Mouse (Mus musculus): ENCODE data around the gene Pcbp4. TPM values are rescaled to one million over a fixed set of nuclear protein-coding genes. Genes with fewer than 3 reads are reported as not detected.
A peak's percentile ranks its signal among the peaks of the same experiment; 100 is the strongest.
"Not testable (repeated sequence)": the region's sequence is repeated elsewhere in the genome, so short reads cannot be mapped to it uniquely, and the experiment has no call there.

Gene Pcbp4
- polyA plus RNA-seq, 1 experiment from 2014 or later: 243 TPM

DNA sequence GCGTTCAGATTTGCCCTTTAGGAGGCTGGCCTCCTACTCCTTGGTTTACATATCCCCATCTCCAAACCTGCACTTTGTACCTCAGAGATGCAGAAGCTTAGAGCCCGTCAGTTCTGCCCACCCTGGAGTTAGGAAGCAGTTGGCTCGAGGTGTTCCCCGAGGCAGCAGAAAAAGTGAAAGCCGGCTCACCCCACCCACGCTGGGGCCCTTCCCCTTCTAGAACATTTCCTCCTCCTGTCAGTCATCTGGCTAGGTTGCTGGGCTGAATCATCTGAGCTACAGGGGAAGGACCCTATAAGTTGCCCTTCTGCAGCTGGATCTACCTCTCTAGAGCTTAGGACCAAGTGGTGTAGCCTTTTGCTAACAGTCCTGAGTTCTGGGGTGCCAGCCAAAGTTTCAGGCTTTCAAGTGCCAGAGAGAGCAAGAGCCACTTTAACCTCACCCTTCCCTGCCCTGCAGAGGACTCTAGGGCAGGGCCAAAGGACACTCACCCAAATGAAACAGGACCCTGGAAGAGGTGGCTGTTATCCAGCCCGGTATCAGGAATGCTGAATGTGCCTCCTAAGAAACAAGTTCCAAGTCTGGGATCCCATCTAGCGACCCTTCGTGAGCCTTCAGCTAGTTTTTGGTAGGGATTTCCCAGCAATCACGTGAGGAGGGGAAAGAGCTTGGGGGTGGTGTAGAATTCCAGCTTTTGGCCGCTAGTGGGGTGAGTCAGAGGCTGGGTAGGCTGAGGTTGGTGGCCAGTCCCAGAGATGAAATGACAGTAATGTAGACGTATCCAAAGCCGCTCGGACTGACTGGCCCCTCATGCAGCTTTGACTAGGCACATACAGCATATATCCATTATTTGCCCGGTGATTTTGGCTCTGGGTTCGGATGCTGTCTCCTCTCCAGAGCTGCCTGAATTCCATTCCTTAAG is 23.2 kb downstream of the Pcbp4 start:
- Histone ChIP-seq H3K36me3 (ENCODE audit: poor library complexity, severe bottlenecking) (peaks cover 21% of the 10 kb centered on the region), H3K4me3 (0 out of 2 replicates have a peak overlapping the region, but pooled peaks have one; percentile 70), H3K4me1 (peaks cover 36% of the 10 kb centered on the region), H3K9ac (peak overlapping the region; percentile 31; the same call in 1 of the 2 replicates), H3K4me2 (peak overlapping the region; percentile 92), H3K27ac (no peak overlapping the region), H3K9me3 (replicated peaks) (no peaks in the 10 kb centered on the region), H3K27me3 (no peaks in the 10 kb centered on the region)
- WGBS: 33% methylated on average over 16 of the region's 16 CpGs
- no peak; the same call in 1 of the 2 replicates for ATAC-seq

DNA sequence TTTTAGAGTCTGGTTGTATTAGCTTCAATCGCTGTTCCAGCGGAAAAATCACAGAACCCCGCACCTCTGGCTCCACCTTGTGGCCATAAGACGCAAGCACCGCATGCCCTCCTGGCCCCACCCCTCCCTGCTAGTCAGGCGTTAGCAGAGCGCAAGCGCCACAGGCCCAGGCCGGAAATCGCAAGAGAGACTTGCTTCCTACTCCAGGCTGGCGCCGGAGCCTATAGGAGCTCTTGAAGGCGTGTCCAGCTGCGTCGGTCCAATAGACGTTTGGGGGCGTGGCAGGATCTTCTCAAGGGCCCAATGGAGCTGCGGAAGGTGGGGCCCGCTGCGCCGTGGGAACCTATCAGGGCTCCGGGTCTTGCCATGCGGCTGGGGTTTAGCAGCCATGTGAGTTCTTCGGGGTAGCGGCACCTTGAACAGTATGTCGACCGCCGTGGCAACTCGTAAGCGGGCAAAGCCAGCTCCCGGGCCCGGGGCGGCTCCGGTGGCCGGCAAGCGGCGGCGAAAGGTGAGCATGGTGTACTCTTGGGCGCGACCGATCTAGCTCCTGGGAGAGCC is 23.9 kb downstream of the Pcbp4 start, which contains the start of gene Parp3:
TSS of gene Parp3 (minus strand) at position 26 of the 561 bp plus-strand sequence.
- Histone ChIP-seq H3K4me3 (peak within 1 kb of the TSS; percentile 70), H3K27me3 (no peaks in the 10 kb centered on the region), H3K9me3 (replicated peaks) (no peaks in the 10 kb centered on the region), H3K36me3 (ENCODE audit: poor library complexity, severe bottlenecking) (peaks cover 28% of the 10 kb centered on the region), H3K9ac (peak within 1 kb of the TSS; percentile 68), H3K4me1 (peaks cover 34% of the 10 kb centered on the region), H3K27ac (no peak within 1 kb of the TSS), H3K4me2 (peak within 1 kb of the TSS; percentile 92)
- WGBS: under 1% methylated on average over 40 of the region's 41 CpGs
- ATAC-seq: peak; percentile 98

DNA sequence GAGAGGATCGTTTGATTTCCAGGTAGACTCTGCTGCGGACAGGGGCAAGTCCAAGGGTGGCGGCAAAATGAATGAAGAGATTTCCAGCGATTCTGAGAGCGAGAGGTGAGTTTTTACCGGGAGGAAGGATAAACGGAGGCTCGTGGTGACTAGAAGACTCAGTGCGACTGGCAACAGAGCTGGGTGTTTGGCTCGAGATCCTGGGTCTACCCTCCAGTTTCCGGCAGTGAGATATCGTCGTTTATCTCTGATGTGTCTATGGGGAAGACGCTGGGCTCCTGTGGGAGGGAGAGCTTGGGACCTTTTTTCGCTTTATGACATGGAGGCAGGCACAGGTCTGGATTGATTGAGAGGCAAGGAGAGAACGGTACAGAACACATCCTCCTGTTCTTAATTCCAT is 24.6 kb downstream of the Pcbp4 start:
- Histone ChIP-seq H3K9me3 (replicated peaks) (no peaks in the 10 kb centered on the region), H3K4me3 (peak overlapping the region; percentile 70), H3K9ac (peak overlapping the region; percentile 68), H3K4me1 (peaks cover 34% of the 10 kb centered on the region), H3K36me3 (ENCODE audit: poor library complexity, severe bottlenecking) (peaks cover 32% of the 10 kb centered on the region), H3K27ac (no peak overlapping the region), H3K4me2 (peak overlapping the region; percentile 92), H3K27me3 (no peaks in the 10 kb centered on the region)
- ATAC-seq: no peak
- 6% methylated on average over 16 of the region's 16 CpGs for WGBS

DNA sequence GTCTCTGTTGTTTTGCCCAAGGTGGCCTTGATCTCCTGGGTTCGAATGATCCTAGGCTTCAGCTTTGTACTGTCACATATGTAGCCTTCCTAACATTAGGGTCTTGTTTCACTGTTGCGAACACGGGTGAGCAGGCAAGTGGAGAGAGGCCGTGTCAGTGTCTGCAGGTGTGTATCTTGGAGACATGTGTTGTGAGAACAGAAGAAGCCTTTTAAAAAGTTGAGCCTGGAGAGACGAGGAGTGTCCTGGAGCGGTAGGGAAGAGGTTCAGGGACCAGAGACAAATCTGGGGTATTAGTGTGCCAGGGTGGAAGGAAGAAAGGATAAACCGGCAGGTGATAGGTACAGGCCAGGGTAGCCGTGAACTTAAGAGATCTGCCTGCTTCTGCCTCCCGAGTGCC is 25.0 kb downstream of the Pcbp4 start:
- Histone ChIP-seq H3K9ac (peak overlapping the region; percentile 68), H3K4me2 (peak overlapping the region; percentile 92), H3K4me3 (peak overlapping the region; percentile 70), H3K27me3 (no peaks in the 10 kb centered on the region), H3K4me1 (peaks cover 34% of the 10 kb centered on the region), H3K36me3 (ENCODE audit: poor library complexity, severe bottlenecking) (peaks cover 37% of the 10 kb centered on the region), H3K9me3 (replicated peaks) (no peaks in the 10 kb centered on the region), H3K27ac (no peak overlapping the region)
- ATAC-seq: no peak
- WGBS: 87% methylated on average over 9 of the region's 9 CpGs

DNA sequence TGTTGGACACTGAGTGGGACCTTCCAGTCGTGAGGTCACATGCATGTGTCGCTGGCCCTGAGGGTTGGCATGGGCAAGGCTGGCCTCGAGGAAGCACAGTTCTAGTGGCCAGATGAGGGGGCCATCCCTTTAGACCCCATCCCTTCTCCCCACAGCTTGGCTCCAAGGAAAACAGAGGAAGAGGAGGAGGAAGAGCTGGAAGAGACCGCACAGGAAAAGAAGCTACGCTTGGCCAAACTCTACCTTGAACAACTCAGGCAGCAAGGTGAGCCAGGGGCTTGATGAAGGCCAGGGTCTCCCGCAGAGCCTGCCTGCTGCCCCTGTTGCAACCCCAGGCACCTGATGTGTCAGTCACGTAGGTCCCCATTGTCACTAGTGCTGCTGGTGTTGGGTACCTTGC is 27.4 kb downstream of the Pcbp4 start:
- WGBS: 98% methylated on average over 7 of the region's 7 CpGs
- no peak overlapping the region for H3K4me3 ChIP-seq
- H3K27ac ChIP-seq: no peak overlapping the region
- peaks cover 20% of the 10 kb centered on the region for H3K4me1 ChIP-seq
- H3K36me3 ChIP-seq (ENCODE audit: poor library complexity, severe bottlenecking): peaks cover 61% of the 10 kb centered on the region
- H3K9me3 ChIP-seq (replicated peaks): no peaks in the 10 kb centered on the region
- no peak overlapping the region for H3K4me2 ChIP-seq
- H3K27me3 ChIP-seq: no peaks in the 10 kb centered on the region
- H3K9ac ChIP-seq: no peak overlapping the region
- ATAC-seq: no peak

DNA sequence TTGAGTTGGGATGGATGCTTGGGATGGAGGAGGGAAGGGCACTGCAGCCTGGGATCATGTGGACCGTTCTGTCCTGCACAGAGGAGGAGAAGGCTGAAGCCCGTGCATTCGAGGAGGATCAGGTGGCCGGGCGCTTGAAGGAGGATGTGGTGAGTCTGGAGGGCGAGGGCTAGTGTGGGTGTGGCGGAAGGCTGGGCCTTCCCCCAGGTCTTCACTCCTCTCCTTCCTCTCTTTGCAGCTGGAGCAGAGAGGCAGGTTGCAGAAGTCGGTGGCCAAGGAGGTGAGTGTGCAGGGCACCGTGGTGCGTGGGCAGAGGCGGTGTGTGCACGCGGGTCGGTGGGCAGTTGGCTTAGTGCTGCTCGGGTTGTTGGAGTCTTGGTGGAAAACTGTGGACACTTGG is 28.0 kb downstream of the Pcbp4 start:
- H3K9me3 ChIP-seq (replicated peaks): no peaks in the 10 kb centered on the region
- no peak for ATAC-seq
- H3K27me3 ChIP-seq: no peaks in the 10 kb centered on the region
- H3K4me3 ChIP-seq: no peak overlapping the region
- no peak overlapping the region for H3K27ac ChIP-seq
- 95% methylated on average over 15 of the region's 15 CpGs for whole genome bisulfite sequencing
- no peak overlapping the region for H3K4me2 ChIP-seq
- peaks cover 67% of the 10 kb centered on the region for H3K36me3 ChIP-seq (ENCODE audit: poor library complexity, severe bottlenecking)
- peaks cover 18% of the 10 kb centered on the region for H3K4me1 ChIP-seq
- no peak overlapping the region; the same call in 1 of the 2 replicates for H3K9ac ChIP-seq

DNA sequence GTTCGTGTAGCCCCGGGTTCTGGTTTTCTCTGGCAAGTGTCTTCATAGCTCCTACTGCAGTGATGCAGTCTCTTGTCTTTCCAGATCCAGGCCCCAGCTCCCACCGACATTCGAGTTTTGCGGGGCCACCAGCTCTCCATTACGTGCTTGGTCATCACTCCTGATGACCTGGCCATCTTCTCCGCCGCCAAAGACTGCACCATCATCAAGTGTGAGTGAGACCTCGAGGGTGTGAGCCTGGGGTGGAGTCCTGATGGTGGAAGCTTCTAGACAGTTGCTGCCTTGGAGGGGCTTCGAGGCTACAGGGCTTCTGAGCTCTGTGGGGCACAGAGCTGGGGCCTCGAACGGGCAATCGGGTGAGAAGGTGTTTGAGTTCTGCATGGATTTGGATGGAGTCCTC is 28.6 kb downstream of the Pcbp4 start:
- no peaks in the 10 kb centered on the region for H3K27me3 ChIP-seq
- no peak for ATAC-seq
- no peak overlapping the region for H3K9ac ChIP-seq
- 92% methylated on average over 13 of the region's 13 CpGs for WGBS
- no peak overlapping the region for H3K4me2 ChIP-seq
- peaks cover 71% of the 10 kb centered on the region for H3K36me3 ChIP-seq (ENCODE audit: poor library complexity, severe bottlenecking)
- H3K4me3 ChIP-seq: no peak overlapping the region
- peaks cover 14% of the 10 kb centered on the region for H3K4me1 ChIP-seq
- no peaks in the 10 kb centered on the region for H3K9me3 ChIP-seq (replicated peaks)
- no peak overlapping the region for H3K27ac ChIP-seq

DNA sequence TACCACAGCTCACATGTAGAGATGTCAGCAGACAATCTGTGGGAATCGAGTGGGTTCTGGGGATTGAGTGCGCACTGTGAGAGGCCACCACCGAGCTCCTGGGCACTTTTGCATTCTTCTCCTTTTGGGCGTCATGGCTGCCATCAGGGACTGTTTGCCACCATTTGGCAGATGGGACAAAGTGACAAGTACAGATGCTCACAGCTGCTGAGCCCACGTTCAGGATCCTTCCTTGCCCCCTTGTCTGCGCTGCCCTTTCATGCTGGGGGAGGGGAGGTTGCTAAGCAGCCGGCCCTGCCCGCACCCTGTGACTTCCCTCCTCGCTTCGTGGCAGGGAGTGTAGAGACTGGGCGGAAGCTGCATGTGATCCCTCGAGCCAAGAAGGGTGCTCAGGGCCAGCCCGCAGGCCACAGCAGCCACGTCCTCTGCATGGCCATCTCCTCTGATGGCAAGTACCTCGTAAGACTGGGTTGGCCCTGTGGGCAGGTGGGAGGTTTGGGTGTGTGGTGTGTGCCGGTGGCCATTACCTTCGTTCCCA is 29.6 kb downstream of the Pcbp4 start:
- Histone ChIP-seq H3K27ac (no peak overlapping the region), H3K27me3 (no peaks in the 10 kb centered on the region), H3K4me1 (peaks cover 11% of the 10 kb centered on the region), H3K4me2 (no peak overlapping the region), H3K4me3 (no peak overlapping the region), H3K9me3 (replicated peaks) (no peaks in the 10 kb centered on the region), H3K9ac (no peak overlapping the region), H3K36me3 (ENCODE audit: poor library complexity, severe bottlenecking) (peaks cover 71% of the 10 kb centered on the region)
- no peak for ATAC-seq
- 93% methylated on average over 15 of the region's 17 CpGs for WGBS

DNA sequence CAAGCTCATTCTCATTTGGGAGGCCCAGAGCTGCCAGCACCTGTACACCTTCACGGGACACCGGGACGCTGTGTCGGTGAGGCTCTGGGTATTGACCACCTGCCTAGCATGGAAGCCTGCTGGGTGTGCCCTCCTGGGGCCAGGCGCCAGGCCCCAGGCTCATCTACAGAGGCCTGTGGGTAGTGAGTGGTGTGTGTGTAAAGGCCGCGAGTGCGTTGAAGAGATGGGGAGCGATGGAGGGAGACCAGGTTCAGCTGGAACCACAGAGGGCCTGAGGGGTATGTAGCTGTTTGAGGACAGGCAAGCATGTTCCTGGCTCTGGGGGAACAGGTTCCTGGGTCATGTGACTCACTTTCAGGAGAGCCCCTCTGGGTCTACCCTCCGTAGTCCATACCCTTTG is 30.0 kb downstream of the Pcbp4 start:
- H3K27ac ChIP-seq: no peak overlapping the region
- H3K36me3 ChIP-seq (ENCODE audit: poor library complexity, severe bottlenecking): peaks cover 71% of the 10 kb centered on the region
- H3K4me2 ChIP-seq: no peak overlapping the region
- peaks cover 6% of the 10 kb centered on the region for H3K4me1 ChIP-seq
- ATAC-seq: no peak
- no peaks in the 10 kb centered on the region for H3K9me3 ChIP-seq (replicated peaks)
- no peaks in the 10 kb centered on the region for H3K27me3 ChIP-seq
- no peak overlapping the region for H3K4me3 ChIP-seq
- 97% methylated on average over 10 of the region's 10 CpGs for WGBS
- no peak overlapping the region for H3K9ac ChIP-seq

DNA sequence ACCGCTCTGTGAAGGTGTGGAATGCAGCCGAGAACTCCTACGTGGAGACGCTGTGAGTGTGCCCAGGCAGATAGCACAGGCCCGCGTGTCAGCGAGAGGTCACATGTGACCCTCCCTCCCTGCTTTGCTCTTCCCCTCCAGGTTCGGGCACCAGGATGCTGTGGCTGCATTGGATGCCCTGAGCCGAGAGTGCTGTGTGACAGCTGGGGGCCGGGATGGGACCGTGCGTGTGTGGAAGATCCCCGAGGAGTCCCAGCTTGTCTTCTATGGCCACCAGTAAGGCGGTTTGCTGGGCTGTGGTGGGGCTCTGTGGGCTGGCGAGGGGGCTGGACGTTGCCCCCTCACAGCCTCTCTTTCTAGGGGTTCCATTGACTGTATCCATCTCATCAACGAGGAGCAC is 30.5 kb downstream of the Pcbp4 start:
- peaks cover 71% of the 10 kb centered on the region for H3K36me3 ChIP-seq (ENCODE audit: poor library complexity, severe bottlenecking)

DNA sequence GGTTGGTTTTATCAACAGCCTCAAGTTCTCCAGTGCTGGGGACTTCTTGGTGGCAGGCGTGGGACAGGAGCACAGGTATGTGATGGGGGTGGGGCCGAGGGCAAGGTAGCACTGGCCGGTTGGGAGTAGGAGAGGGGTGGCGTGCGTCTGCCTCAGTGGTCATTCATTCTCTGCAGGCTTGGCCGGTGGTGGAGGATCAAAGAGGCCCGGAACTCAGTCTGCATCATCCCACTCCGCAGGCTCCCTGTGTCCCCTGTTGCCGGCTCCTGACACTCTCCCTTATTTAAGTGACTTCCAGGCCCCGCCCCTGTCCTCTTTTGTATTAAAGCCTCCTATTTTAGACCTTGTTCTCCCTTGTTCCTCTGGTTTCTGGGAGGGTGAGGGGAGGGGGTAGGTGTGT is 32.0 kb downstream of the Pcbp4 start:
- 68% methylated on average over 10 of the region's 10 CpGs for WGBS
- no peaks in the 10 kb centered on the region for H3K27me3 ChIP-seq
- no peaks in the 10 kb centered on the region for H3K9me3 ChIP-seq (replicated peaks)
- no peak for ATAC-seq
- no peaks in the 10 kb centered on the region for H3K4me1 ChIP-seq
- H3K36me3 ChIP-seq (ENCODE audit: poor library complexity, severe bottlenecking): peaks cover 63% of the 10 kb centered on the region
- H3K9ac ChIP-seq: no peak overlapping the region
- H3K4me2 ChIP-seq: no peak overlapping the region
- no peak overlapping the region for H3K4me3 ChIP-seq
- H3K27ac ChIP-seq: no peak overlapping the region

More for the DNA sequence above, 30.5 kb downstream of the Pcbp4 start:
- no peaks in the 10 kb centered on the region for H3K27me3 ChIP-seq
- no peak overlapping the region for H3K27ac ChIP-seq
- 92% methylated on average over 17 of the region's 17 CpGs for WGBS
- no peak overlapping the region for H3K9ac ChIP-seq
- H3K4me2 ChIP-seq: no peak overlapping the region
- H3K9me3 ChIP-seq (replicated peaks): no peaks in the 10 kb centered on the region
- H3K4me3 ChIP-seq: no peak overlapping the region
- ATAC-seq: no peak
- H3K4me1 ChIP-seq: peaks cover 1% of the 10 kb centered on the region; the same call in 1 of the 2 replicates

DNA sequence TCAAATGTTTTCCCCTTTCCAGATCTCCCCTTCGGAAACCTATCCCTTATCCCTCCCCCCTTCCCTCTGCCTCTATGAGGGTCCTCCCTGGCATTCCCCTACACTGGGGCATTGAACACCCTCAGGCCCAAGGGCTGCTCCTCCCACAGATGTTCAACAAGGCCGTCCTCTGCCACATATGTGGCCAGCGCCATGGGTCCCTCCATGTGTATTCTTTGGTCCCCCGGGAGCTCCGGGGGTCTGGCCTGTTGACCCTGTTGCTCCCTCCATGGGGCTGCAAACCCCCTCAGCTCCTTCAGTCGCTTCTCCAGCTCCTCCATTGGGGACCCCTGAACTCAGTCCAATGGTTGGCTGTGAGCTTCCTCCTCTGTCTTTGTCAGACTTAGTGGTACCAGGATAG is 34.5 kb downstream of the Pcbp4 start:
- peaks cover 40% of the 10 kb centered on the region for H3K36me3 ChIP-seq (ENCODE audit: poor library complexity, severe bottlenecking)
- not testable (repeated sequence) for H3K4me1 ChIP-seq; H3K4me2 ChIP-seq; H3K9ac ChIP-seq; H3K4me3 ChIP-seq; H3K27ac ChIP-seq; H3K27me3 ChIP-seq; ATAC-seq; H3K9me3 ChIP-seq (replicated peaks)
- WGBS: 86% methylated on average over 6 of the region's 6 CpGs

All from forebrain, embryonic 13.5 days (tissue).